Mouse (Mus musculus): ENCODE measurements around the gene Rftn1. TPM values are rescaled to one million over a fixed set of nuclear protein-coding genes. Genes with fewer than 3 reads are reported as not detected.

The Rftn1 gene
- total and polyA plus RNA-seq, 3 experiments, result 41.5 to 50.5 (median 49.4) TPM

- Histone ChIP-seq H3K79me2 (replicated peaks; ENCODE audit: control insufficient read depth, insufficient read depth, low read length) (no peaks in the 10 kb centered on the region; the same call in 1 of the 2 replicates), H3K36me3 (ENCODE audit: control insufficient read depth, insufficient read depth, low read length) (peaks cover 8% of the 10 kb centered on the region), H3K27ac (no peak overlapping the region), H3K4me1 (ENCODE audit: control insufficient read depth, insufficient read depth, low read length) (peaks cover 26% of the 10 kb centered on the region), H3K9ac (ENCODE audit: low read depth, low read length) (no peak overlapping the region), H3K4me3 (no peak overlapping the region), H3K27me3 (ENCODE audit: control insufficient read depth, insufficient read depth, low read length) (no peaks in the 10 kb centered on the region)
- TF ChIP-seq POLR2A (IDR thresholded peaks at IDR 0.05; ENCODE audit: insufficient read depth, low read depth, low read length) (no peak), CTCF (IDR thresholded peaks at IDR 0.05) (no peak), EP300 (IDR thresholded peaks at IDR 0.05; ENCODE audit: insufficient read depth, low read depth, low read length) (no peak)
- WGBS, result 86% methylated on average over 8 of the region's 8 CpGs
- intact Hi-C loops (cut with DNase I), result loop anchor here (5.0 kb wide), 1 partner anchor 32 kb away; no protein-coding TSS in a partner anchor
- peak in 1 of 2 experiments; percentile 17 for DNase-seq
Measured at GRCm38 (mm10) chr17:50114659-50115058, 75.8 kb downstream of the Rftn1 start.

DNA sequence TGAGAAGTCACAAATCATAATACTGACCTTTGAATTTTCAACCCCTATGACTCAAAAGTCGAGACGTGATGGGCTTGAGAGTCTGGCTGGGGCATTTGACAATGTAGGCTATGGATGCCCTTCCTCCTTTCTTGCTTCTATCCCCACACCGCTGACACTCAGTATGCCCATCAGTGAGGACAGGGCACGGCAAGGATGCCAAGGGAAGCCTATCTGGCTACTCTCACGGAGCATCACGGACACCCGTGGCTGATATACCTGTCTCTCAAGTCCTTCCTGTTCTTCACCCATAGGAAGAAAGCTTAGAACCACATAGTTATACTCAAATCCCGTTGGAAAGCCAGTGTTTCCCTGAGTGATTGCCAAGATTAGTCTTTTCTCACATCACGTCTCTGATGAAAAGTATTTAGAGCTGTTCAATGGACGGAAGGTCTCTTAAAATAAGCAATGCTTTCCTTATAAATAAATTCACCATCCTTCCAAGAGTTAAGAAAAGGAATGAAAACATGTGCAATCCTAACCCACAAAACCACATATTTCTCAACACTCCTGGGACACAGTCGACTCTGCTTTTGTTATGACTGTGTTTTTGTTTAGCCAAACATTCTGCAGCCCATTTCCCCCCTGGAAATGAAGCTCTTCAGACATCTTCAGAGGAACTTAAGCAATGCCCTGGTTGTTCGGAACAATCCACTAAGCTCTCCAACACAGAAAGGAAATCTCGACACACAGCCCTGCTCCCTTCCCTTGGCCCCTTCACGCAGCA lies 79.6 kb downstream of the Rftn1 start:
- no peak overlapping the region for H3K9ac ChIP-seq (ENCODE audit: low read depth, low read length)
- no peaks in the 10 kb centered on the region for H3K27me3 ChIP-seq (ENCODE audit: control insufficient read depth, insufficient read depth, low read length)
- TF ChIP-seq CTCF (IDR thresholded peaks at IDR 0.05) (no peak), POLR2A (IDR thresholded peaks at IDR 0.05; ENCODE audit: insufficient read depth, low read depth, low read length) (no peak), EP300 (IDR thresholded peaks at IDR 0.05; ENCODE audit: insufficient read depth, low read depth, low read length) (peak; percentile 49; the same call in 1 of the 2 replicates)
- peak in 1 of 2 experiments; percentile 62 for DNase-seq
- WGBS, result 45% methylated on average over 14 of the region's 14 CpGs
- no peaks in the 10 kb centered on the region; the same call in none of the 2 replicates for H3K79me2 ChIP-seq (replicated peaks; ENCODE audit: control insufficient read depth, insufficient read depth, low read length)
- H3K27ac ChIP-seq, result peak overlapping the region; percentile 66
- H3K36me3 ChIP-seq (ENCODE audit: control insufficient read depth, insufficient read depth, low read length), result peaks cover 5% of the 10 kb centered on the region
- peaks cover 11% of the 10 kb centered on the region for H3K4me1 ChIP-seq (ENCODE audit: control insufficient read depth, insufficient read depth, low read length)
- intact Hi-C loops (cut with DNase I), result no loop called here
- no peak overlapping the region for H3K4me3 ChIP-seq

GRCm38 (mm10) chr17:50106811-50107210 lies 83.7 kb downstream of the Rftn1 start:
- DNase-seq, result no peak
- Histone ChIP-seq H3K27ac (no peak overlapping the region), H3K27me3 (ENCODE audit: control insufficient read depth, insufficient read depth, low read length) (no peaks in the 10 kb centered on the region), H3K4me1 (ENCODE audit: control insufficient read depth, insufficient read depth, low read length) (peaks cover 12% of the 10 kb centered on the region), H3K36me3 (ENCODE audit: control insufficient read depth, insufficient read depth, low read length) (peaks cover 20% of the 10 kb centered on the region), H3K9ac (ENCODE audit: low read depth, low read length) (no peak overlapping the region), H3K79me2 (replicated peaks; ENCODE audit: control insufficient read depth, insufficient read depth, low read length) (peaks cover 2% of the 10 kb centered on the region), H3K4me3 (no peak overlapping the region)
- intact Hi-C loops (cut with DNase I), result no loop called here
- WGBS, result 93% methylated on average over 10 of the region's 10 CpGs
- TF ChIP-seq CTCF (IDR thresholded peaks at IDR 0.05) (no peak), POLR2A (IDR thresholded peaks at IDR 0.05; ENCODE audit: insufficient read depth, low read depth, low read length) (no peak), EP300 (IDR thresholded peaks at IDR 0.05; ENCODE audit: insufficient read depth, low read depth, low read length) (no peak)

DNA sequence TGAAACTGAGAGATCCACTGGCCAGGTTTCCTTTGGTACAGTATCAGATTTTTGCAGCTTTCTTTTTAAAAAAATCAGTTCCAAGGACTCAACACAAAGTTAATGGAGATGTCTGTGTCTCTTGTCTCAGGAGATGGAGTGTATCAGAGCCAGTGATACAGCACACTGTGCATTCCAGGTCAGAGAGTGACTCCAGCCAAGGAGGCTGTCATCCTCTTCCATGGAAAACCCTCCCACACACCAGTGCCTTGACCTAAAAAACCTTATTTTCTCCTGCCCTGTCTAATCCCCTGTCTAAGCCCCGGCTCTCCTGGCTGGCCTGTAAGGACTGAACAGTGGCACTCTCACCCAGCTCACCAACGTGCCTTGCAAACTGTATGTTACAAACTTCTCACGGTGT lies 86.3 kb downstream of the Rftn1 start:
- Histone ChIP-seq H3K27me3 (ENCODE audit: control insufficient read depth, insufficient read depth, low read length) (no peaks in the 10 kb centered on the region), H3K9ac (ENCODE audit: low read depth, low read length) (no peak overlapping the region), H3K79me2 (replicated peaks; ENCODE audit: control insufficient read depth, insufficient read depth, low read length) (peaks cover 3% of the 10 kb centered on the region; the same call in 1 of the 2 replicates), H3K4me1 (ENCODE audit: control insufficient read depth, insufficient read depth, low read length) (peaks cover 6% of the 10 kb centered on the region), H3K36me3 (ENCODE audit: control insufficient read depth, insufficient read depth, low read length) (peaks cover 15% of the 10 kb centered on the region), H3K27ac (peak overlapping the region; percentile 11; the same call in 1 of the 2 replicates), H3K4me3 (no peak overlapping the region)
- WGBS, result 71% methylated on average over 3 of the region's 3 CpGs
- TF ChIP-seq CTCF (IDR thresholded peaks at IDR 0.05) (no peak), POLR2A (IDR thresholded peaks at IDR 0.05; ENCODE audit: insufficient read depth, low read depth, low read length) (no peak), EP300 (IDR thresholded peaks at IDR 0.05; ENCODE audit: insufficient read depth, low read depth, low read length) (no peak)
- intact Hi-C loops (cut with DNase I), result no loop called here
- DNase-seq, result peak; percentile 29 to 33

DNA sequence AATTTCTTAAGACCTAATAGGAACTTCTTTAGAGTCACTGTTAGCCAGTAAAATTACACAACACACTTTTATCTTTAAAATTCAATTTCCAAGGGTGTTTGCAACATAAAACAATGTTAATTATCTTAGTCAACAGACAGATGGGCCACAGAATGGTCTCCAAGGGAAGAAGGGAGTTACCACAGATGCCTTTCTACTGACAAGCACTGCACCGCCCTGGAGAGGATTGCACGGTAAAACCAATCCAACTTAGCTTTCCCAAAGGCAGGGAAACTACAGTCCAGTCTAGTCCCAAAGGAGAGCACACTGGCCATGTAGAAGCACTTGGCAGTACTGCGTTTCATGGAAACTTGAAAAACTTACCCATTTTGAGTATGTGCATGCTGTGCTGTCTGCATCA lies 89.1 kb downstream of the Rftn1 start:
- peaks cover 7% of the 10 kb centered on the region for H3K4me1 ChIP-seq (ENCODE audit: control insufficient read depth, insufficient read depth, low read length)
- intact Hi-C loops (cut with DNase I), result no loop called here
- H3K27me3 ChIP-seq (ENCODE audit: control insufficient read depth, insufficient read depth, low read length), result no peaks in the 10 kb centered on the region
- peaks cover 17% of the 10 kb centered on the region for H3K36me3 ChIP-seq (ENCODE audit: control insufficient read depth, insufficient read depth, low read length)
- DNase-seq, result peak in 1 of 2 experiments; percentile 55
- 71% methylated on average over 3 of the region's 3 CpGs for WGBS
- H3K9ac ChIP-seq (ENCODE audit: low read depth, low read length), result no peak overlapping the region
- H3K4me3 ChIP-seq, result no peak overlapping the region
- H3K79me2 ChIP-seq (replicated peaks; ENCODE audit: control insufficient read depth, insufficient read depth, low read length), result peaks cover 6% of the 10 kb centered on the region; the same call in 1 of the 2 replicates
- no peak for TF ChIP-seq CTCF (IDR thresholded peaks at IDR 0.05)
- no peak for TF ChIP-seq POLR2A (IDR thresholded peaks at IDR 0.05; ENCODE audit: insufficient read depth, low read depth, low read length)
- no peak for TF ChIP-seq EP300 (IDR thresholded peaks at IDR 0.05; ENCODE audit: insufficient read depth, low read depth, low read length)
- H3K27ac ChIP-seq, result 0 out of 2 replicates have a peak overlapping the region, but pooled peaks have one; percentile 2

DNA sequence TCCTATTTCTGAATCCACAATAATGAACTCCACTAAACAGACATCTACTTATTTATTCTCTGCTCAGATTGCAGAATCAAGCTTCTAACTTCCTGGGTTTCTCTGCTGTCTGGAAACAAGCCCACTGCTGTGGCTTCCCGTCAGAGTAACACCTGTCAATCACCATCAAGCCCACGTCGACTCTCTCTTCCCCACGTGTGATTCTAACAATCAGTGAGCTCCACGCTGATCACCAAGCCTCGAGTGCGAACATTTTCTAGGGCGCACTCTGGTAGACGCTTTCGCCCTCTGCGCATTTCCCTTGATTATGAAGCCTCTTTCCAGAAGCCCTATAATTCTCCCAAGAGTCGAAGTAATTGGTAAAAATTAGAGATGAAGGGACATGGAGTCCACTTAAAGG lies 90.4 kb downstream of the Rftn1 start:
- intact Hi-C loops (cut with DNase I), result no loop called here
- Histone ChIP-seq H3K27ac (no peak overlapping the region; the same call in 1 of the 2 replicates), H3K9ac (ENCODE audit: low read depth, low read length) (no peak overlapping the region), H3K27me3 (ENCODE audit: control insufficient read depth, insufficient read depth, low read length) (no peaks in the 10 kb centered on the region), H3K4me1 (ENCODE audit: control insufficient read depth, insufficient read depth, low read length) (peaks cover 7% of the 10 kb centered on the region), H3K4me3 (no peak overlapping the region), H3K36me3 (ENCODE audit: control insufficient read depth, insufficient read depth, low read length) (peaks cover 11% of the 10 kb centered on the region), H3K79me2 (replicated peaks; ENCODE audit: control insufficient read depth, insufficient read depth, low read length) (peaks cover 6% of the 10 kb centered on the region; the same call in 1 of the 2 replicates)
- TF ChIP-seq CTCF (IDR thresholded peaks at IDR 0.05) (no peak), POLR2A (IDR thresholded peaks at IDR 0.05; ENCODE audit: insufficient read depth, low read depth, low read length) (no peak), EP300 (IDR thresholded peaks at IDR 0.05; ENCODE audit: insufficient read depth, low read depth, low read length) (no peak)
- 59% methylated on average over 12 of the region's 12 CpGs for WGBS
- DNase-seq, result no peak
